Mouse (Mus musculus) limb, embryonic 13.5 days (tissue): ENCODE data around the gene Dpy19l3. TPM values are rescaled to one million over a fixed set of nuclear protein-coding genes. Genes with fewer than 3 reads are reported as not detected.

Experiments
- ATAC-seq: fragments of 200-750 bp; cut with Nextera tagmentation; 2 replicates; pipeline ENCODE4 v1.8.0; 2017; ENCODE audit warnings: low read depth, moderate number of reproducible peaks, moderate TSS enrichment; ENCODE audit not compliant: low FRiP score
- H3K27ac ChIP-seq: fragments of 300-500 bp; sonication (generic); 2 replicates; pipeline ENCODE4 v1.5.1; 2015; ENCODE audit warnings: inconsistent platforms, mild to moderate bottlenecking, moderate library complexity
- H3K27me3 ChIP-seq: fragments of 300-500 bp; sonication (generic); 2 replicates; pipeline ENCODE4 v1.6.1; 2015; ENCODE audit warnings: mild to moderate bottlenecking, inconsistent platforms
- H3K36me3 ChIP-seq: fragments of 300-500 bp; sonication (generic); 2 replicates; pipeline ENCODE4 v1.6.1; 2015; ENCODE audit warnings: inconsistent platforms, mild to moderate bottlenecking, moderate library complexity
- H3K4me1 ChIP-seq: fragments of 300-500 bp; sonication (generic); 2 replicates; pipeline ENCODE4 v1.6.1; 2015; ENCODE audit warnings: inconsistent platforms
- H3K4me2 ChIP-seq: fragments of 300-500 bp; sonication (generic); replicated peaks from 2 replicates; pipeline ENCODE4 v1.6.1; 2015; ENCODE audit warnings: inconsistent platforms, mild to moderate bottlenecking, moderate library complexity
- H3K4me3 ChIP-seq: fragments of 300-500 bp; sonication (generic); 2 replicates; pipeline ENCODE4 v1.5.1; 2015; ENCODE audit warnings: moderate library complexity, mild to moderate bottlenecking, inconsistent platforms
- H3K9ac ChIP-seq: fragments of 300-500 bp; sonication (generic); 2 replicates; pipeline ENCODE4 v1.6.1; 2015; ENCODE audit warnings: mild to moderate bottlenecking, inconsistent platforms
- H3K9me3 ChIP-seq: fragments of 300-500 bp; sonication (generic); 2 replicates; pipeline ENCODE4 v1.6.1; 2016; ENCODE audit warnings: inconsistent platforms
- WGBS: fragments of 180-500 bp; shearing (Covaris S2); methylation state at CpG from one replicate; pipeline ENCODE4 v1.1.7; 2015; 5-methylcytosine and 5-hydroxymethylcytosine counted together
- polyA plus RNA-seq: library from polyadenylated mRNA; unstranded; fragments of >200 nt; fragmentation: Nextera tagmentation; extraction: Ambion mirVana; gene quantifications from 2 replicates; pipeline ENCODE4 v1.2.1, GENCODE M21; 2015

Gene Dpy19l3
- polyA plus RNA-seq, 1 experiment from 2014 or later = 44.6 TPM

GRCm38 (mm10) chr7:35681559-35681958, 72.7 kb downstream of the Dpy19l3 start:
- ATAC-seq = no peak
- Histone ChIP-seq H3K4me1 (peaks cover 8% of the 10 kb centered on the region), H3K27ac (no peak overlapping the region), H3K9me3 (peaks cover 15% of the 10 kb centered on the region; the same call in 1 of the 2 replicates), H3K4me2 (no peak overlapping the region), H3K36me3 (0 out of 2 replicates have a peak, but pooled peaks cover 3% of the 10 kb centered on the region), H3K9ac (no peak overlapping the region), H3K4me3 (no peak overlapping the region), H3K27me3 (no peaks in the 10 kb centered on the region)
- WGBS = 72% methylated on average over 3 of the region's 3 CpGs

DNA sequence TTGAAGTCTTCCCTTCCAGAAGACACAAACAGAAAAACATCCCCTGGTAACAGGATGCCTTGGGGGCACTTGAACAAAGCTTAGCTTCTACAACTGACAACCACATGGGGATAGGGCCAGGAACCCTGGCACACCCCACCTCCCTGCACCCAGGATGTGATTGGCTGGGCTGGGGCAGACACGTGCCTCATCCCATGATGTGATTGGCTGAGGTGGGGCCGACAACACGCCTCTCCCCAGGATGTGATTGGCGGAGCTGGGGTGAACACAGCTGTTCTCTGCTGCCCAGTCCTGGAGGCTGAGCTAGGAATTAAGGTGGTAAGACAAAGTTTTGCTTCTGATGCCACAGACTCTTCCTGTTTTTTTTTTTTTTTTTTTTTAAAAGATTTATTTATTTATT, 75.3 kb downstream of the Dpy19l3 start:
- 82% methylated on average over 4 of the region's 4 CpGs for WGBS
- no peaks in the 10 kb centered on the region for H3K27me3 ChIP-seq
- peaks cover 15% of the 10 kb centered on the region; the same call in 1 of the 2 replicates for H3K9me3 ChIP-seq
- H3K4me1 ChIP-seq = no peaks in the 10 kb centered on the region
- no peak overlapping the region for H3K4me2 ChIP-seq
- H3K4me3 ChIP-seq = no peak overlapping the region
- ATAC-seq = no peak
- H3K9ac ChIP-seq = no peak overlapping the region
- H3K36me3 ChIP-seq = 0 out of 2 replicates have a peak, but pooled peaks cover 3% of the 10 kb centered on the region
- no peak overlapping the region for H3K27ac ChIP-seq

- Histone ChIP-seq H3K27me3 (no peaks in the 10 kb centered on the region), H3K4me2 (no peak overlapping the region), H3K27ac (no peak overlapping the region), H3K9me3 (no peaks in the 10 kb centered on the region), H3K4me1 (peaks cover 8% of the 10 kb centered on the region; the same call in 1 of the 2 replicates), H3K4me3 (no peak overlapping the region), H3K36me3 (no peaks in the 10 kb centered on the region), H3K9ac (no peak overlapping the region)
- no peak for ATAC-seq
- 57% methylated on average over 18 of the region's 18 CpGs for WGBS
Observed at GRCm38 (mm10) chr7:35668066-35669041, 85.9 kb downstream of the Dpy19l3 start.

DNA sequence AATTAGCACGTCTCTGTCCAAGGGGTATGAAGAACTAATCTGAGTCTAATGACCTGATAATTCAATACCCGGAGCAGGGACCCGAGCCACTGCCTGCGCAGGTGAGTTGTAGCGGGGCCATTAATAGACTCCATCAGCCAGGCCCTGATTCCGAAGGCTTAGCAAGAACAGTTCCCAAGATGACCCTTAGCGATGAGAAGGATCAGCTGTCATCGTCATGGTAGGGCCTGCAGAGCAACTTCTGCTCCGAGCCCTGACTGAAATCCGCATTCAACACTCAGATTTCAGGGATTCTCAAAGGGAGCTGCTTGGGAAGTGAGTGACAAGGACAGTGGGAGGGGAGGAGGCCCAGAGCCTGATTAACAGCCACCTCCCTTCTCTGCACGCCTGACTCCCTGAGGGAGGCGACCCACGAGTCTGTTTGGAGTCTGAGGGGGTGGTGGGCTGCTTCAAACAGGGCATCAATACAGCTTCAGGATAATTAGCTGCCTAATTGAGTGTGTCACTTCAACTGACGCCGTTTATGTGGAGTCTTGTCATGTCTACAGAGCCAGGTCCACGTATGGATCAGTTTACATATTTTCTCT, 90.4 kb downstream of the Dpy19l3 start:
- ATAC-seq = peak; percentile 32; the same call in 1 of the 2 replicates
- Histone ChIP-seq H3K27ac (no peak overlapping the region), H3K27me3 (no peaks in the 10 kb centered on the region), H3K36me3 (no peaks in the 10 kb centered on the region), H3K9ac (no peak overlapping the region), H3K4me3 (no peak overlapping the region), H3K4me1 (peaks cover 8% of the 10 kb centered on the region; the same call in 1 of the 2 replicates), H3K4me2 (no peak overlapping the region), H3K9me3 (no peaks in the 10 kb centered on the region)
- 61% methylated on average over 16 of the region's 16 CpGs for WGBS

- Histone ChIP-seq H3K36me3 (no peaks in the 10 kb centered on the region), H3K9ac (no peak overlapping the region), H3K9me3 (no peaks in the 10 kb centered on the region), H3K4me1 (no peaks in the 10 kb centered on the region), H3K4me3 (no peak overlapping the region), H3K27ac (no peak overlapping the region), H3K27me3 (no peaks in the 10 kb centered on the region), H3K4me2 (no peak overlapping the region)
- ATAC-seq = no peak
- 58% methylated on average over 3 of the region's 3 CpGs for WGBS
Observed at GRCm38 (mm10) chr7:35659173-35659572, 95.1 kb downstream of the Dpy19l3 start.

DNA sequence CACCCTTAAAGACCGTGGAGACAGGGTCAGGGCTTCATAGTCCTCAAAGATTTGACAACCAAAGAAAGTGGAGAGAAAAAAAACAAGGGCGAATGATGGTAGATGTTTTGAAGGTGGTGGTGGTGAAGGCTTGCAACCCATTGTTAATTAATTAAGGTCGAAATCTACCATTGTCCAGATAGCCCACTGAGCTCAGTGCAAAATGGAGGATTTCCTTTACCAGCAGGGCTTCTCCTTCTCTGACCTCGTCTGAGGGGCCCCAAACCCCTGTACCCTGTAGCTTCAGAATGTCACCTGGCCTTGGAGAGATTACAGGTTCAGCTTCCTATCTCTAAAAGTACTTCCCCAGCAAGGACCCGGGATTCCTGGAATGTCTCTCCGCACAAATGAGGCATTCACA, 96.4 kb downstream of the Dpy19l3 start:
- H3K4me2 ChIP-seq = no peak overlapping the region
- H3K27me3 ChIP-seq = no peaks in the 10 kb centered on the region
- no peaks in the 10 kb centered on the region for H3K36me3 ChIP-seq
- no peaks in the 10 kb centered on the region for H3K4me1 ChIP-seq
- no peak for ATAC-seq
- no peak overlapping the region for H3K9ac ChIP-seq
- H3K4me3 ChIP-seq = no peak overlapping the region
- H3K9me3 ChIP-seq = no peaks in the 10 kb centered on the region
- 61% methylated on average over 6 of the region's 6 CpGs for WGBS
- no peak overlapping the region for H3K27ac ChIP-seq

DNA sequence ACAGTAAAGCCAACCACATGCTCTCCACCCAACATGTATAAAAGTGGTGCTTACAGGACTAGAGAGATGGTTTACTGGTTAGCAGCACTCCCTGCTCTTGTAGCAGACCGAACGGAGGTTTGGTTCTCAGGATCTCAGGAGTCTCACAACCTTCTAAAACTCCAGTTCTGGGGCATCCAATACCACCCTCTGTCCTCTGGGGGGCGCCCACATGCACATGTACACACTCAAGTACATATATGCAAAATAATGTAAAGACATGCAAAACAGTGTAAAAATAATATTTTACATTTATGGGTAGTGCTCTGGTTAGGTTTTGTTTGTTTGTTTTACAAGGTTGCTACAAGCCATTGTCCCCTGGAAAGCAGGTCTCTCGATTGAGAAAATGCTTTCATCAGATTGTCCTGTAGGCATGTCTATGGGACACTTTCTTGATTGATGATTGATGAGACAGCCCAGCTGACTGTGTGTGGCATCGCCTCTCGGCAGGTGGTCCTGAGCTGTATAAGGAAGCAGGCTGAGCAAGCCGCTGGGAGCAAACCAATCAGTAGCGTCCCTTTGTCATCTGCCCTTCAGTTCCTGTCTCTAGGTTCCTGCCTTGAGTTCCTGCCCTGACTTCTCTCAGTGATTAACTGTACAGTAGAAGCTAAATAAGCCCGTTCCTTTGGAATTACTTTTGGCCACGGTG, 102.5 kb downstream of the Dpy19l3 start:
- no peaks in the 10 kb centered on the region for H3K36me3 ChIP-seq
- no peak overlapping the region for H3K27ac ChIP-seq
- no peaks in the 10 kb centered on the region for H3K4me1 ChIP-seq
- no peak overlapping the region for H3K4me2 ChIP-seq
- H3K4me3 ChIP-seq = no peak overlapping the region
- 83% methylated on average over 10 of the region's 10 CpGs for WGBS
- H3K9me3 ChIP-seq = no peaks in the 10 kb centered on the region
- no peak overlapping the region for H3K9ac ChIP-seq
- ATAC-seq = no peak
- H3K27me3 ChIP-seq = no peaks in the 10 kb centered on the region

GRCm38 (mm10) chr7:35650716-35651410, 103.4 kb downstream of the Dpy19l3 start:
- Histone ChIP-seq H3K4me2 (no peak overlapping the region), H3K4me3 (no peak overlapping the region), H3K9ac (no peak overlapping the region), H3K36me3 (no peaks in the 10 kb centered on the region), H3K4me1 (peaks cover 7% of the 10 kb centered on the region), H3K27ac (no peak overlapping the region), H3K9me3 (no peaks in the 10 kb centered on the region), H3K27me3 (no peaks in the 10 kb centered on the region)
- ATAC-seq = no peak
- WGBS = 78% methylated on average over 11 of the region's 11 CpGs

DNA sequence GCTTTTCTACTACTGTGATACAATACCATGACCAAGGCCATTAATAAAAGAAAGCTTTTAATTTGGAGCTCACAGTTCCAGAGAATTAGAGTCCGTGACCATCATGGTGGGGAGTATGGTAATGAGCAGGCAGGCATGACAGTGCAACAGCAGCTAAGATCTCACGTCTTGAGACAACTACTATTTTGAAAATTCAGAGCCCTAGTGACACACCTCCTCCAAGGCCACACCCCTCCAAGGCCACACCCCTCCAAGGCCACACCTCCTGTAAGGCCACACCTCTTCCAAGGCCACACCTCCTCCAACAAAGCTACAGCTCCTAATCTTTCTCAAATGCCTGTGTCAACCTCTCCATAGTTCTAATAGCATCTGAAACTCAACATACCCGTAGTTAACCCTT, 105.2 kb downstream of the Dpy19l3 start:
- H3K36me3 ChIP-seq = peaks cover 16% of the 10 kb centered on the region
- H3K9ac ChIP-seq = no peak overlapping the region
- no peak overlapping the region for H3K4me2 ChIP-seq
- peaks cover 11% of the 10 kb centered on the region for H3K4me1 ChIP-seq
- no peaks in the 10 kb centered on the region for H3K27me3 ChIP-seq
- H3K9me3 ChIP-seq = no peaks in the 10 kb centered on the region
- H3K4me3 ChIP-seq = no peak overlapping the region
- H3K27ac ChIP-seq = no peak overlapping the region
- WGBS = 53% methylated on average over 3 of the region's 3 CpGs
- no peak for ATAC-seq

GRCm38 (mm10) chr7:35648239-35649069, 105.8 kb downstream of the Dpy19l3 start:
- WGBS = 74% methylated on average over 9 of the region's 9 CpGs

More at GRCm38 (mm10) chr7:35648239-35649069, 105.8 kb downstream of the Dpy19l3 start:
- H3K4me2 ChIP-seq = no peak overlapping the region
- H3K9me3 ChIP-seq = no peaks in the 10 kb centered on the region
- no peak overlapping the region for H3K9ac ChIP-seq
- no peak for ATAC-seq
- H3K36me3 ChIP-seq = peaks cover 22% of the 10 kb centered on the region
- H3K27me3 ChIP-seq = no peaks in the 10 kb centered on the region
- H3K4me1 ChIP-seq = peaks cover 11% of the 10 kb centered on the region
- H3K27ac ChIP-seq = no peak overlapping the region
- no peak overlapping the region for H3K4me3 ChIP-seq
